Mouse (Mus musculus): ENCODE measurements around the gene Lyrm1.

The Lyrm1 gene

GRCm38 (mm10) chr7:119895639-119896512 lies at the start of gene Lyrm1, which contains the start of gene Dcun1d3:
TSS of gene Lyrm1 (plus strand) at chr7:119895861.
TSS of gene Dcun1d3 (minus strand) at chr7:119896298.
- DNase-seq: peak; percentile 99

- no peak for DNase-seq
Measured at GRCm38 (mm10) chr7:119847396-119847795, 48.3 kb upstream of the Lyrm1 start.

DNA sequence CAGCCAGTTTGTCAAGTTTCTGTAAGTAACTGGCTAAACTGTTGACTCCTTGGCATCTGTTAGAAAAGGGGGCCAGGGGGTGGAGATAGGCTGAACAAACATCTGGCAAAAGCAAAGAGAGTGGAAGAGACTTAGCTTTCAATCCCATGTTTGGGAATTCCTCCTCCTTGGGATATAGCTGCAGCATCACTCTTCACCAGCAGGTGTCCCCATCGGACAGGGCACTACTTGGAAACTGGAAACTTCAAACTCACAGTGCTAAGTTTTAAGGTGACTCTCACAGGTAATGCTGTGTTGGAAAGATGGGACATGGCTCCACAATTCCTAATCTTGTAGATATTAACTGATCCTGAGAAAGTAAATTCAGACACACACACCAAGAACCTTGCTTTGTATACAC lies 46.6 kb upstream of the Lyrm1 start:
- DNase-seq: peak; percentile 54

- no peak for DNase-seq
Measured at GRCm38 (mm10) chr7:119850737-119851136, 44.9 kb upstream of the Lyrm1 start.

- DNase-seq: no peak
Measured at GRCm38 (mm10) chr7:119852494-119852893, 43.2 kb upstream of the Lyrm1 start.

- no peak for DNase-seq
Measured at GRCm38 (mm10) chr7:119853186-119853585, 42.5 kb upstream of the Lyrm1 start.

GRCm38 (mm10) chr7:119854362-119854761 lies 41.3 kb upstream of the Lyrm1 start:
- no peak for DNase-seq

DNA sequence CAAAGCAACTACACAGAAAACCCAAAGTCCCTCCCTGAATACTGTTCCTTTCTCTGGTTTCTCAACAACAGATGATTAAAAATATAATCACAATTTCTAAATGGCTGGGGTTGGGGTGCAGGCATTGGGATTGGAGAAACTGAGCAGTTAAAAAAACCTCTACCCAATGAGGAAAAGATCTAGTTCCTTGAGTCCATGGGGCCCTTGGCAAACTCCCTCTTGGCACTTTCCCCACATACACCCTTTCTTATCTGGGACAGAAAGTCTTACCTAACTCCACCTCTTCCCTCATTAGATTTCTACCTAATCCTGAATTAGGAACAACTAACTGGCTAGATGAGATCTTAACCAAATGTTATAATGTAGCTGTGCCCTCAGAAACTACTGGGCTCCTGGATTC lies 40.6 kb upstream of the Lyrm1 start:
- no peak for DNase-seq

DNA sequence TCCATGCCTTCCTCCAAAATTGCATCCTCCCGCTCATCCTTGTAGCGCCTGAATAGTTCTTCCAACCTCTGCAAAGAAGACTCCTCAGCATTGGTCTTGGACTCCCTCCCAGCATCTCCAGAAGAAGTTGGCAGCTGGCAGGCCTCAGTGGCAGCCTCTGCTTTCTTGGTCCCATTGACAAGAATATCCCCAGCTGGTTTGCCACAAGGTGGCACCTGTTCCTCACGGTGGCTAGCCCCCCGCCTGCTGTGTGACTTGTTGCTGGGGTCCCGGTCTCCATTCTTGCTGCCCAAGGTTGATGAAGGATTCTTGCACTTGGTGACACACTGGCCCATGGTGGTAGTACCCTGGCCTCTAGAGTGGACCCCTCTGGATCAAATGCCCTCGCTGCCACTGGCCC lies 36.2 kb upstream of the Lyrm1 start:
- DNase-seq: peak; percentile 12

- no peak for DNase-seq
Measured at GRCm38 (mm10) chr7:119860116-119860515, 35.5 kb upstream of the Lyrm1 start.

- no peak for DNase-seq
Measured at GRCm38 (mm10) chr7:119860554-119860953, 35.1 kb upstream of the Lyrm1 start.

DNA sequence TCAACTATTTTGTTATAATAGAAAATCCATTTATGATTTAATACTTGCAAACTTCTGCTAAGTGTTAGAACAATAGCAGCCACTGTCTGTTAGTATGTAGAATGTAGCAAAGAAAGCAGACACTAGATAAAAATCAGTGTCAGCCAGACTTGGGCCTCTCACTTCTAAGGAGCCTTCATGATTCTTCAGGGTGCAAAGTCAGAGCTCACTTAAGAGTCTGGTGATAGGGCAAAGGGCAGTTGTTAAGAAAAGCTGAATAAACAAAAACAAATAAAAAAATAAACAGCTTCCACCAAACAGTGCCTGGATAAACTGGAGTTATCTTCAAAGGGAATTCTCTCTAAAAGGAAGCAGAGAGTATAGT lies 34.7 kb upstream of the Lyrm1 start:
- DNase-seq: no peak

DNA sequence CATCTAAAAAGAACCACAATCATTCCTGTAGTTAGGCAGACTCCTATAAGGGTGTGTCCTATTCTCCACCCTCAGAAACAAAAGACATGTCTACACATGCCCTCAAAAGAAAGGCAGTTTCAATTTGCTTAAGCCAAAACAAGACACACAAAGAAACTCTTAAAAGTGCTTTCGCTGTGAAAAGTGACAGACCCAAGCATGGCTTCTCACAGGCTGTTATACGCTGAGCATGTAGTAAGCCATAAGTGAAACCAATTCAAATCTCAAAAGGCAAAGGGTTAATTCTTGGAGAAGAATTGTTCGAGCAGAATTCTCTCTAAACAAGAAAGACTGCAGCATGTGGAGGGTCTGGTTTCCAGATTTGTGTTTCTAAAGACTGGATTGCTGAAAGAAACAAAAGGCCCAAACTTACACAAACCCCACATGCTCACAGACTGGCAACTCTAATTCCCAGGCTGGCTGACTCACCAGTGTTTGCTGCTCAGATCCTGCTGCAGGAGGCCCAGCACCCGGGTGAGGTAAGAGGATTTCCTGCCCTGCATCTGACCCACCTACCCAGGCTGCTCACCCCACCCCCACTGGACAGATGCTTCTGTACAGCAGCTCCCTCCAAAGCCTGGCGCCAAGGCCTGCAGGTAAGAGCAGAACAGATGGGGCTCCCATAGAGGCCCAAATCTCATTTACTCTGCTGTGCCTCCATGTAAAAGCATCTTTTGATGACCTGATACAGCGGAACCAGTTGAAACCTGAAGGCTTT lies 34.1 kb upstream of the Lyrm1 start:
- peak; percentile 84 for DNase-seq

- DNase-seq: no peak
Measured at GRCm38 (mm10) chr7:119862167-119862566, 33.5 kb upstream of the Lyrm1 start.

DNA sequence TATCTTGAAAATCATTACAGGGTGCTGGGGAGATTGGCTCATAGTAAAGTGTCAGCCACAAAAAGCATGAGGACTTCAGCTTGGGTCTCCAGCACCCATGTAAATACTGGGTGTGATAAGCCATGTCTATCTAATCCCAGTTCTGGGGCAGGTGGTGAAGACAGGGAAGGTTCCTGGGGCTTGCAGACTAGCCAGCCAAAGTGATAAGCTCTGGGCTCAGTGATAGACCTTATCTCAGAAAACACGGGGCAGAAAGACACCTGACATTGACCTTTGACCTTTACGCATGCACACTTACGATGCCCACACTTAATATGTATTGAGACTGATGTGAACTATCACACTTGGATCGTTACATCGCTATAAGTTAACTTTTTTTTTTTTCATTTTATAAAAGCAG lies 31.2 kb upstream of the Lyrm1 start:
- no peak for DNase-seq

DNA sequence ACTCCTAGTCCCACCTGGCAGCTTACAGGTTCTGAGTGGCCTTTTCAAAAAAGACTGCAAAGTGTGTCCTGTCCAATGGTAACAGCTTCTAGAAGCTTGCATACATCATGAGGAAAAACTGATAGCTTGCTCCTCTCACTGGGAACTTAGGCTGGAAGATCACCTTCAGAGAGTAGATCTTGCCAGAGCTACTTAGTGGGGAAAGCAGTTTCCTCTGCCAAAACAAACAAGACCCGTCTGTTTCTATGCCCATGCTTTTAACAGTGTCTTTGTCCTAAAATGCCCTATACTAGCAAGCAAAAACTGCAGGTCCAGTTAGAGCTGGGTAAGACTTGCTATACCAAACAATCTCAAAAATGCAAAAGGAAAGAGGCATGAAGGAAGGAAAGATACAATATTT lies 29.5 kb upstream of the Lyrm1 start:
- no peak for DNase-seq

DNA sequence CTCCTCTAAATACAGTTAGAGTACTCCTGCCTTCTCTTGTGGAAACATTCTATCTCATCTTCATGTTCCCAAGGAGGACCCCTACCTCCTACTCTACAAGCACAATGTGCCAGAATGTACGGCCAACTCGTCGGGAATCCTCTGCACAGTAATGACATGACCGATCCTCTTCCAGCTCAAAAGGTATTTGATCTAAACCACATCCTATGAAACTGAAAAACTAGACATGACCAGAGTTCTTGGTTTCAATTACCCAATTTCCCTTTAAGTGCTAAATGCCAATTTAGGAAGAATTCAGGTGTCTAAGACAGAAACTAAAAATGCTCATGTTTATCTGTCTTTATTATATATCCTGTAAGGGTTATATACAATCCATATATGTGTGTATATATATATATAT lies 23.5 kb upstream of the Lyrm1 start:
- DNase-seq: no peak

- no peak for DNase-seq
Measured at GRCm38 (mm10) chr7:119873050-119873449, 22.6 kb upstream of the Lyrm1 start.

DNA sequence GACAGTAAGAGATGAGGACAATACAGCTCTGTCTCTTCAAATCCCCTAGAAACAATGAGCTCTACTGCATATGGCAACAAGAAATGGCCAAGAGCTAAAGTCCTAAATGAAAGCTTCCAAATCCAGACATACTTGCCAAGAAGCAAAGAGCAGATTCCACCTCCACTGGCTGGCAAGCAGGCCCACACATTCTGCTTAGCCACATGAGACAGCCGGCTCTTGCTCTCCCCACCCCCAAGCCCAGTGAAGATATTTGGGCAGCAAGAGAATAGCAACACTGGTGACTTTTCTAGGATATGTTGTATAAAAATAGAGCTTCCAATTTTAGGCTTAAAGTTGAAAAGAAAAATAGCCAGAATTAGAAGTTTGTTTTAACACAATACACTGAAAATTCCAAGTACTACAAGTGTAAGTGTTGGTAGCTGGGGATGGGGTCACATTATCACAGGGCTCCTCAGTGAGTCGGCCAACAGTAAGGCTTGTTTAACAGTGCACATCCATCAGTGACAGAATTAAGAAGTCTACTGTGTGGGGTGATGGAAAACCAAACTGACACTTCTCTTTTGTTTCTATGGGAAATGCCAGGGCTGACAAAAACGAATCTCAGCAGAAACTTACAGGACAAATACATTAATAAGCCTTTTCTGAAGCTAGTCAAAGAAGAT lies 19.8 kb upstream of the Lyrm1 start:
- DNase-seq: no peak

- no peak for DNase-seq
Measured at GRCm38 (mm10) chr7:119879171-119879570, 16.5 kb upstream of the Lyrm1 start.

DNA sequence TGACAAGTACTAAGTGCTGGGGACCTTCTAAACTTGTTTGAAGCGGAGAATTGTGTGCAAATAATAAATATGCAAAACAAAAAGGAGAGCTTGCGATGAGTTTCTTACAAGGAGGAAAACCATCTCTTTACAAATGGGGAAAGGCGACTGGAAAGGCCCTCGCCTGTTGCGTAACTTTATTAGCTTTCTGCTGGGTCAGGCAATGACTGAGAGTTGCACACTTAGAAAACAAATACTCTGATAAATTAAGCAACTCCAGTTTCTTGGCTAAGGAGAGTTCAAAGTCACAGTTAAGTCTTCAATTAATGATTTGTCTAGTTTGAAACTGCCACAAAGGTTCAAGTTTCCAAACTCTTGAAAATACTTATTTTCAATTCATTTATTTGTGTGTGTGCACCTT lies 15.3 kb upstream of the Lyrm1 start:
- no peak for DNase-seq

DNA sequence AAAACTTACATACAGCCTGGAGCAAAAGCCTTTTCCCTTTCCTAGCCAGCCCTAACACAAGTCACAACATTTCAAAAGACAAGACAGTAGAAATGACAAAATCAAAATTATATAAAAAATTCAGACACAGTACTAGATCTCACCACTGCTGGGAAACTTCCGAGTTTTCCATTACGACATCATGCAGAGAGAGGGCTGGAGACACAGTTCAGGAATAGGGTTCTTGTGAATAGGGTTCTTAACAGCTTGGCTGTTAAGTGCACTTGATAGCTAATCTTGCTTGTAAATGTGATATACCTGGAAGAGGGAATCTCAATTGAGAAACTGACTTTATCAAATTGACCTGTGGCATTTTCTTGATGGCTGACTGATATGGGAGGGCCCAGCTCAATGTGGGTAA lies 14.4 kb upstream of the Lyrm1 start:
- no peak for DNase-seq

DNA sequence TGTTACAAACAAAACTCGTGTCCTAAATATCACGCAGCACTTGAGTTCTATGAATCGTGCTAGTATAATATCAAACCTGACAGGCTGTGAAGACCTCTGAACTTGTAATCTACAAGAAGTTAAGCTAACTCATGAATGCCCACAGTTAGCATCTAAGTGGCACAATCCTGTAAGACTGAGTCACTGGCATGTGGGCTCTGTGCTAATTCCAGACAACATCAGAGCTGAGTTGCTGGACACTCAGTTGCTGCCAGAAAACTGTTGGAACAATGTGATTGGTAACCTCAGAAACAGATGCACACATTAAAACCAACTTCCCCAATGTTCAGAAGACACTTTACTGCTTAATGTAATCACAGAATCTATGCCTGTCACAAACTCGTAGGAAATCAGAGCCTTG lies 7.8 kb upstream of the Lyrm1 start:
- DNase-seq: no peak

DNA sequence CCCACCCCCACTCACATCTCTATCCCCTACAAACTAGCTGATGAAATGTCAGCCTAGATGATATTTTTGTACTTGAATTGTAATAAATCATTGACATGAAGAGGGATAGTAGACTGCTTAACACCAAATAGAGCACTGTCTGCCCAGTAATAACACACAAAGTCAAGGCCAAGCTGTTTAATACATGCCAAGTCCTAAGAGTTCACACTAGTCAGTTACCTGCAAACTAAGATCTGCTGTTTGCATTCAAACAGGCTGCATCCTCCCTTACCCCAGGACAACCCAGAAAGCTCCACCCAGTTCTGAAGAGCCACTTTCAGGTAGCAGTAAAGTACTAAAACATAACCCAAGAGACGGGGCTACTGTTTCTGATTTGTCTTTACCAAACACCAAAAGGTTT lies 3.5 kb upstream of the Lyrm1 start:
- DNase-seq: no peak
